Mouse (Mus musculus) midbrain, embryonic 14.5 days (tissue): Measurements from ENCODE around the gene Nmt1. TPM values are rescaled to one million over a fixed set of nuclear protein-coding genes. Genes with fewer than 3 reads are reported as not detected.
A peak's percentile ranks its signal among the peaks of the same experiment; 100 is the strongest.

Experiments used
- ATAC-seq: fragments of 200-750 bp; cut with Nextera tagmentation; 2 replicates; pipeline ENCODE4 v1.8.0; 2017; ENCODE audit warnings: moderate number of reproducible peaks, moderate library complexity; ENCODE audit not compliant: low FRiP score, low TSS enrichment
- DNase-seq: peaks from one replicate; pipeline ENCODE4 v3.0.0-alpha.2; 2015
- H3K27ac ChIP-seq: fragments of 300-500 bp; sonication (generic); replicated peaks from 2 replicates; pipeline ENCODE4 v1.5.1; 2014; ENCODE audit warnings: mild to moderate bottlenecking, low read depth, low read length, moderate library complexity
- H3K27me3 ChIP-seq: fragments of 300-500 bp; sonication (generic); 2 replicates; pipeline ENCODE4 v1.6.1; 2014; ENCODE audit warnings: low read length, control low read depth, mixed read lengths; ENCODE audit not compliant: control insufficient read depth, insufficient read depth
- H3K36me3 ChIP-seq: fragments of 300-500 bp; sonication (generic); 2 replicates; pipeline ENCODE4 v1.6.1; 2014; ENCODE audit warnings: low read length, control low read depth; ENCODE audit not compliant: control insufficient read depth, insufficient read depth
- H3K4me1 ChIP-seq: fragments of 300-500 bp; sonication (generic); 2 replicates; pipeline ENCODE4 v1.6.1; 2014; ENCODE audit warnings: mild to moderate bottlenecking, antibody characterized with exemption, low read length, control low read depth; ENCODE audit not compliant: control insufficient read depth, insufficient read depth
- H3K4me2 ChIP-seq: fragments of 300-500 bp; sonication (generic); 2 replicates; pipeline ENCODE4 v1.6.1; 2014; ENCODE audit warnings: mild to moderate bottlenecking, low read length, moderate library complexity
- H3K4me3 ChIP-seq: fragments of 300-500 bp; sonication (generic); replicated peaks from 2 replicates; pipeline ENCODE4 v1.5.1; 2014; ENCODE audit warnings: low read depth, low read length
- H3K9ac ChIP-seq: fragments of 300-500 bp; sonication (generic); replicated peaks from 2 replicates; pipeline ENCODE4 v1.6.1; 2014; ENCODE audit warnings: mild to moderate bottlenecking, low read length, moderate library complexity
- H3K9me3 ChIP-seq: fragments of 300-500 bp; sonication (generic); 2 replicates; pipeline ENCODE4 v1.6.1; 2016; ENCODE audit warnings: low read length, control low read depth, mixed read lengths; ENCODE audit not compliant: control insufficient read depth
- WGBS: fragments of 180-500 bp; shearing (Covaris S2); extraction: QIAGEN DNeasy Blood & Tissue Kit; methylation state at CpG from one replicate; pipeline ENCODE4 v1.1.7; 2014; 5-methylcytosine and 5-hydroxymethylcytosine counted together
- polyA plus RNA-seq: library from polyadenylated mRNA; unstranded; fragments of >200 nt; fragmentation: Nextera tagmentation; extraction: Ambion mirVana; gene quantifications from 2 replicates; pipeline ENCODE4 v1.2.1, GENCODE M21; 2014

Gene Nmt1
- polyA plus RNA-seq, result 30.7 and 38.0 TPM in 2 replicates

GRCm38 (mm10) chr11:103028176-103028891 is at the start of gene Nmt1, which contains the start of gene Dcakd:
TSS of gene Nmt1 (plus strand) at chr11:103028190.
TSS of gene Dcakd (minus strand) at chr11:103028333.
- Histone ChIP-seq H3K27ac (peak within 1 kb of the TSS; percentile 58), H3K27me3 (no peaks in the 10 kb centered on the region), H3K4me2 (peak within 1 kb of the TSS; percentile 69), H3K4me1 (peaks cover 8% of the 10 kb centered on the region), H3K9me3 (no peaks in the 10 kb centered on the region), H3K36me3 (0 out of 2 replicates have a peak, but pooled peaks cover 7% of the 10 kb centered on the region), H3K9ac (peak within 1 kb of the TSS; percentile 51), H3K4me3 (peak within 1 kb of the TSS; percentile 59)
- WGBS, result under 1% methylated on average over 36 of the region's 36 CpGs
- ATAC-seq, result peak; percentile 99
- peak; percentile 98 for DNase-seq

- H3K4me2 ChIP-seq, result no peak overlapping the region
- WGBS, result 69% methylated on average over 10 of the region's 10 CpGs
- DNase-seq (no peak), ATAC-seq (no peak)
- no peak overlapping the region for H3K9ac ChIP-seq
- no peak overlapping the region for H3K4me3 ChIP-seq
- H3K27ac ChIP-seq, result no peak overlapping the region
- H3K36me3 ChIP-seq, result no peaks in the 10 kb centered on the region
- H3K27me3 ChIP-seq, result no peaks in the 10 kb centered on the region
- H3K9me3 ChIP-seq, result no peaks in the 10 kb centered on the region
- no peaks in the 10 kb centered on the region for H3K4me1 ChIP-seq
These were observed 46.7 kb upstream of the Nmt1 start for GRCm38 (mm10) chr11:102981151-102981890.

- Histone ChIP-seq H3K9ac (no peak overlapping the region), H3K27ac (no peak overlapping the region), H3K4me3 (no peak overlapping the region), H3K4me2 (no peak overlapping the region), H3K27me3 (peaks cover 3% of the 10 kb centered on the region), H3K4me1 (no peaks in the 10 kb centered on the region), H3K36me3 (no peaks in the 10 kb centered on the region), H3K9me3 (no peaks in the 10 kb centered on the region)
- ATAC-seq (no peak), DNase-seq (no peak)
- 94% methylated on average over 9 of the region's 9 CpGs for WGBS
These were observed 43.9 kb upstream of the Nmt1 start for GRCm38 (mm10) chr11:102984086-102984485.

- Histone ChIP-seq H3K4me2 (no peak overlapping the region), H3K4me1 (peaks cover 1% of the 10 kb centered on the region; the same call in 1 of the 2 replicates), H3K9ac (no peak overlapping the region; the same call in 1 of the 2 replicates), H3K4me3 (no peak overlapping the region), H3K27me3 (peaks cover 8% of the 10 kb centered on the region), H3K9me3 (no peaks in the 10 kb centered on the region), H3K27ac (no peak overlapping the region), H3K36me3 (no peaks in the 10 kb centered on the region)
- 56% methylated on average over 4 of the region's 4 CpGs for WGBS
- ATAC-seq, result no peak
- no peak for DNase-seq
These were observed 43.4 kb upstream of the Nmt1 start for GRCm38 (mm10) chr11:102984615-102985014.

GRCm38 (mm10) chr11:102985160-102985559 is 42.8 kb upstream of the Nmt1 start:
- ATAC-seq, result no peak
- no peak for DNase-seq
- Histone ChIP-seq H3K4me3 (no peak overlapping the region), H3K9ac (no peak overlapping the region), H3K9me3 (no peaks in the 10 kb centered on the region), H3K4me2 (no peak overlapping the region), H3K36me3 (no peaks in the 10 kb centered on the region), H3K27me3 (peaks cover 12% of the 10 kb centered on the region), H3K27ac (no peak overlapping the region), H3K4me1 (peaks cover 7% of the 10 kb centered on the region; the same call in 1 of the 2 replicates)
- 54% methylated on average over 6 of the region's 6 CpGs for WGBS

GRCm38 (mm10) chr11:102989641-102990151 is 38.3 kb upstream of the Nmt1 start:
- H3K4me2 ChIP-seq, result peak overlapping the region; percentile 63
- ATAC-seq (no peak), DNase-seq (peak; percentile 58)
- peaks cover 12% of the 10 kb centered on the region for H3K27me3 ChIP-seq
- no peaks in the 10 kb centered on the region for H3K9me3 ChIP-seq
- H3K4me1 ChIP-seq, result peaks cover 28% of the 10 kb centered on the region
- no peak overlapping the region for H3K27ac ChIP-seq
- WGBS, result 2% methylated on average over 28 of the region's 28 CpGs
- peaks cover 8% of the 10 kb centered on the region for H3K36me3 ChIP-seq
- H3K9ac ChIP-seq, result no peak overlapping the region; the same call in 1 of the 2 replicates
- peak overlapping the region; percentile 28 for H3K4me3 ChIP-seq

GRCm38 (mm10) chr11:102990152-102990663 is 37.8 kb upstream of the Nmt1 start:
- H3K36me3 ChIP-seq, result peaks cover 13% of the 10 kb centered on the region
- peaks cover 28% of the 10 kb centered on the region for H3K4me1 ChIP-seq
- WGBS, result 2% methylated on average over 29 of the region's 29 CpGs
- ATAC-seq (no peak), DNase-seq (peak; percentile 69)
- H3K4me2 ChIP-seq, result peak overlapping the region; percentile 63
- H3K27ac ChIP-seq, result no peak overlapping the region
- peak overlapping the region; percentile 28 for H3K4me3 ChIP-seq
- H3K9ac ChIP-seq, result no peak overlapping the region; the same call in 1 of the 2 replicates
- H3K9me3 ChIP-seq, result no peaks in the 10 kb centered on the region
- peaks cover 12% of the 10 kb centered on the region for H3K27me3 ChIP-seq

GRCm38 (mm10) chr11:102991681-102992080 is 36.3 kb upstream of the Nmt1 start:
- 0 out of 2 replicates have a peak, but pooled peaks have one; percentile 7 for ATAC-seq
- H3K9me3 ChIP-seq, result no peaks in the 10 kb centered on the region
- H3K9ac ChIP-seq, result peak overlapping the region; percentile 42
- H3K36me3 ChIP-seq, result peaks cover 28% of the 10 kb centered on the region
- H3K27me3 ChIP-seq, result peaks cover 12% of the 10 kb centered on the region
- peak overlapping the region; percentile 42 for H3K27ac ChIP-seq
- H3K4me1 ChIP-seq, result peaks cover 28% of the 10 kb centered on the region
- 1% methylated on average over 16 of the region's 16 CpGs for WGBS
- H3K4me2 ChIP-seq, result peak overlapping the region; percentile 51
- DNase-seq, result peak; percentile 65
- H3K4me3 ChIP-seq, result peak overlapping the region; percentile 9
